Mouse (Mus musculus): ENCODE data around the gene Reg3a. TPM values are rescaled to one million over a fixed set of nuclear protein-coding genes. Genes with fewer than 3 reads are reported as not detected.

The Reg3a gene
- total and polyA plus RNA-seq, 3 experiments, result not detected

DNA sequence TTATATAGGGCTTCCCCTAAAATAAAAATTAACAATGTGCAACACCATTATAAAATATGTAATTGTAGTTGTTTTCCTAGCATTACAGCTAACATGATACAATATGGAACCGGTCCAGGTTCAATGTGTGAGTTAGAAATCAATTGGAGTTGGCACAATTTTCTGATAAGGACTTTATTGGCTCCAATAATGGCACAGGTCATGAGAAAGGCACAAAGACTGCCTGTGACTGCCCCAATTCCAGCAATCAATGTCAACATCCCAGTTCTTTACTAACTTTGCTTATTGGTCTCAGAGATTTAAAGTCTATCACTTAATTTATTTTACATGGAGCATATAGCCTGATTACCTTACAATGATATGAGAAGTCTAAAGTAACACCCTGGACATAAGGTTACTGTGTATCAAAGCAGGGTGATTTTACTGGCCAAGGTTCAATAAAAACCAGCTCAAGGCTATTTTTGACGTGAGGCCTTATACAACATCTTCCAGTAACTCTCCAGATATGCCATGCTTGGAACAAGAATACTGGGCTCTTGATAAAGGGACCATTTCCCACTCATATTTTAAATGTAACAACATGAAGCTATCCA, 18.4 kb upstream of the Reg3a start:
- no peak for TF ChIP-seq IRF4 (IDR thresholded peaks at IDR 0.05; ENCODE audit: low read depth, low read length)
- no peak for TF ChIP-seq CTCF (conservative IDR thresholded peaks at IDR 0.05 in 1 of 2, IDR thresholded peaks at IDR 0.05 in 1 of 2; ENCODE audit: low read depth in 2 of 2, low read length in 2 of 2)
- no peak for TF ChIP-seq CHD1 (IDR thresholded peaks at IDR 0.05; ENCODE audit: low read depth, low read length)
- TF ChIP-seq USF1 (IDR thresholded peaks at IDR 0.05; ENCODE audit: low read depth, low read length), result no peak
- no peak for TF ChIP-seq ZKSCAN1 (IDR thresholded peaks at IDR 0.05; ENCODE audit: borderline replicate concordance, low read depth, low read length)
- TF ChIP-seq BHLHE40 (IDR thresholded peaks at IDR 0.05; ENCODE audit: low read depth, low read length), result no peak
- no peak for TF ChIP-seq MAFK (IDR thresholded peaks at IDR 0.05; ENCODE audit: insufficient replicate concordance, low read length)
- in situ Hi-C loops (cut with MboI; ENCODE audit: low pct_ligation_motif_present, low pct_unique_long_range_greater_than_20kb, low sequenced_read_pairs) (no loop called here), dilution Hi-C loops (cut with MboI; ENCODE audit: extremely low pct_ligation_motif_present, extremely low pct_unique_long_range_greater_than_20kb, low sequenced_read_pairs) (no loop called here)
- H3K27ac ChIP-seq (ENCODE audit: insufficient read depth, low read depth), result no peak overlapping the region
- H3K4me2 ChIP-seq (ENCODE audit: insufficient read depth, low read depth, poor library complexity, severe bottlenecking), result no peak overlapping the region
- H3K4me3 ChIP-seq (replicated peaks in 1 of 3; ENCODE audit: low read depth in 2 of 3, low read length in 2 of 3, poor library complexity in 1 of 3), result no peak overlapping the region
- no peaks in the 10 kb centered on the region for H3K79me2 ChIP-seq (replicated peaks; ENCODE audit: control insufficient read depth, extremely low read depth, insufficient read depth, poor library complexity, severe bottlenecking)
- H3K9me3 ChIP-seq (replicated peaks; ENCODE audit: low read length), result peaks cover 12% of the 10 kb centered on the region
- no peak overlapping the region for H3K9ac ChIP-seq (ENCODE audit: insufficient read depth, low read depth)
- no peaks in the 10 kb centered on the region for H3K36me3 ChIP-seq (replicated peaks in 1 of 2; ENCODE audit: control insufficient read depth in 1 of 2, insufficient read depth in 1 of 2, low read length in 1 of 2)
- no peaks in the 10 kb centered on the region for H3K4me1 ChIP-seq (ENCODE audit: control insufficient read depth in 1 of 2, insufficient read depth in 2 of 2)
- DNase-seq (ENCODE audit: extremely low read depth), result no peak
- no peaks in the 10 kb centered on the region for H3K27me3 ChIP-seq (replicated peaks)

DNA sequence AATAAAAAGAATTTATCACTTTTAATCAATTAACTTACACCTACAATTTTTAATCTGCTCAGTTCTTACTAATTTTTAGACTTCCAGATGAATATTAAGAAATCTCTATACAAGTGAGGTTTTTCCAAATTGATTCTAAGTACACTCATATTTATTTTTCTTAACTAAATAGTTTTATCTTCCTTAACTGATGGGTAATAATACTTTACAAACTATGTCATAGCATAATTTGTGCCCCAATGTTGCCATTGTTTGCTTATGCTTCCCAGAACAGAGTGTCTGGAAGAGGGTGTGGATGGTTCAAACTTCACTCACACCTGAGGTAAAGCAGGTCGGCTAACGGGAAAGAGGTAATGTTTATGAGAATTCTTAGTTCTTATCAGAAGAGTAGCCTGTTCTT, 10.2 kb upstream of the Reg3a start, which contains the start of gene Reg3b:
Reg3b (plus strand) TSS at position 301 of the 400 bp plus-strand sequence.
- H3K4me1 ChIP-seq (ENCODE audit: control insufficient read depth in 1 of 2, insufficient read depth in 2 of 2), result no peaks in the 10 kb centered on the region
- no peak for DNase-seq (ENCODE audit: extremely low read depth)
- no peaks in the 10 kb centered on the region for H3K36me3 ChIP-seq (replicated peaks in 1 of 2; ENCODE audit: control insufficient read depth in 1 of 2, insufficient read depth in 1 of 2, low read length in 1 of 2)
- no peak within 1 kb of the TSS for H3K27ac ChIP-seq (ENCODE audit: insufficient read depth, low read depth)
- no peaks in the 10 kb centered on the region for H3K27me3 ChIP-seq (replicated peaks)
- dilution Hi-C loops (cut with MboI; ENCODE audit: extremely low pct_ligation_motif_present, extremely low pct_unique_long_range_greater_than_20kb, low sequenced_read_pairs), result no loop called here
- in situ Hi-C loops (cut with MboI; ENCODE audit: low pct_ligation_motif_present, low pct_unique_long_range_greater_than_20kb, low sequenced_read_pairs), result no loop called here
- no peak within 1 kb of the TSS for H3K9ac ChIP-seq (ENCODE audit: insufficient read depth, low read depth)
- TF ChIP-seq CHD2 (IDR thresholded peaks at IDR 0.05; ENCODE audit: low read length), result no peak
- TF ChIP-seq JUN (IDR thresholded peaks at IDR 0.05; ENCODE audit: insufficient read depth, low read depth, low read length), result no peak
- TF ChIP-seq ZMIZ1 (IDR thresholded peaks at IDR 0.05; ENCODE audit: low read depth, low read length), result no peak
- TF ChIP-seq MAZ (IDR thresholded peaks at IDR 0.05; ENCODE audit: low read depth, low read length), result no peak
- TF ChIP-seq NELFE (IDR thresholded peaks at IDR 0.05; ENCODE audit: low read depth, low read length), result no peak
- no peak for TF ChIP-seq USF1 (IDR thresholded peaks at IDR 0.05; ENCODE audit: low read depth, low read length)
- TF ChIP-seq CHD1 (IDR thresholded peaks at IDR 0.05; ENCODE audit: low read depth, low read length), result no peak
- no peak for TF ChIP-seq SIN3A (IDR thresholded peaks at IDR 0.05; ENCODE audit: low read length)
- TF ChIP-seq HCFC1 (IDR thresholded peaks at IDR 0.05; ENCODE audit: low read depth, low read length), result no peak
- no peak for TF ChIP-seq NRF1 (IDR thresholded peaks at IDR 0.05; ENCODE audit: low read depth, low read length)
- no peak for TF ChIP-seq ZC3H11A (IDR thresholded peaks at IDR 0.05; ENCODE audit: low read depth, low read length)
- no peak for TF ChIP-seq RCOR1 (conservative IDR thresholded peaks at IDR 0.05; ENCODE audit: low read depth, low read length)
- TF ChIP-seq ZNF384 (IDR thresholded peaks at IDR 0.05; ENCODE audit: low read depth, low read length), result no peak
- TF ChIP-seq USF2 (conservative IDR thresholded peaks at IDR 0.05; ENCODE audit: low read depth, low read length), result no peak
- TF ChIP-seq MXI1 (IDR thresholded peaks at IDR 0.05; ENCODE audit: low read depth, low read length), result no peak
- H3K79me2 ChIP-seq (replicated peaks; ENCODE audit: control insufficient read depth, extremely low read depth, insufficient read depth, poor library complexity, severe bottlenecking), result no peaks in the 10 kb centered on the region
- H3K4me2 ChIP-seq (ENCODE audit: insufficient read depth, low read depth, poor library complexity, severe bottlenecking), result no peak within 1 kb of the TSS
- peaks cover 47% of the 10 kb centered on the region for H3K9me3 ChIP-seq (replicated peaks; ENCODE audit: low read length)
- H3K4me3 ChIP-seq (replicated peaks in 1 of 3; ENCODE audit: low read depth in 2 of 3, low read length in 2 of 3, poor library complexity in 1 of 3), result no peak within 1 kb of the TSS

Measured in CH12.LX (cell line).